In genomic region chr10:13056863-13057381, GRCm38 (mm10) we compare ENCODE assay signal across 24 mouse cellular contexts.
"Had no signal": no experiment of that assay in that cellular context is flagged by ENCODE, and none has a peak within 500 bp of the region (broad histone marks: within the 10 kb centered on the region; RNA-seq: fewer than 3 reads in every experiment).

No protein-coding gene starts in this region.

- H3K4me3 ChIP-seq: layer of hippocampus, adult 2 months; left cerebral cortex, adult 2 months; limb, embryonic 12.5 days; limb, embryonic 15.5 days; lung, embryonic 15.5 days; megakaryocyte, embryonic 14.5 days; midbrain, embryonic 10.5 days; neural tube, embryonic 12.5 days; neural tube, embryonic 15.5 days; stomach, embryonic 15.5 days had no signal

- H3K36me3 ChIP-seq: limb, embryonic 12.5 days; limb, embryonic 15.5 days; lung, embryonic 15.5 days; midbrain, embryonic 10.5 days; neural tube, embryonic 12.5 days; neural tube, embryonic 15.5 days; stomach, embryonic 15.5 days had no signal

- H3K27ac ChIP-seq: kidney, postnatal 0 days; layer of hippocampus, adult 2 months; left cerebral cortex, adult 2 months; limb, embryonic 12.5 days; limb, embryonic 15.5 days; liver, embryonic 14.5 days; lung, embryonic 15.5 days; midbrain, embryonic 10.5 days; neural tube, embryonic 12.5 days; neural tube, embryonic 15.5 days; stomach, embryonic 15.5 days had no signal

- H3K4me1 ChIP-seq: megakaryocyte, embryonic 14.5 days had no signal

- H3K9me3 ChIP-seq: limb, embryonic 12.5 days; limb, embryonic 15.5 days; lung, embryonic 15.5 days; neural tube, embryonic 12.5 days; neural tube, embryonic 15.5 days; stomach, embryonic 15.5 days had no signal

- ATAC-seq: liver, postnatal 0 days had no signal

- H3K4me2 ChIP-seq: limb, embryonic 12.5 days; limb, embryonic 15.5 days; liver, embryonic 11.5 days; lung, embryonic 15.5 days; neural tube, embryonic 12.5 days; neural tube, embryonic 15.5 days; stomach, embryonic 15.5 days had no signal

- H3K9ac ChIP-seq: limb, embryonic 12.5 days; limb, embryonic 15.5 days; liver, embryonic 14.5 days; liver, postnatal 0 days; lung, embryonic 15.5 days; neural tube, embryonic 12.5 days; neural tube, embryonic 15.5 days; stomach, embryonic 15.5 days had no signal

- DNase-seq: kidney, adult 2 months; kidney, postnatal 25 days; layer of hippocampus, postnatal 36 days; liver, postnatal 0 days; lung, postnatal 10 days; lung, postnatal 36 days; midbrain, embryonic 14.5 days; right cerebral cortex, adult 18-20 months; right cerebral cortex, postnatal 25 days; spleen, adult 18-20 months; thymus, postnatal 25 days had no signal
